Mouse (Mus musculus) forebrain, embryonic 11.5 days (tissue): ENCODE results near the gene Has1. TPM values are rescaled to one million over a fixed set of nuclear protein-coding genes. Genes with fewer than 3 reads are reported as not detected.

Source experiments
- microRNA counts: library from miRNA; unstranded; fragments of <30 nt; microRNA quantifications from one replicate; lab custom pipeline; 2015
- microRNA-seq: library from miRNA; unstranded; fragments of <30 nt; microRNA quantifications from one replicate; pipeline ENCODE4, GENCODE M21; 2016; ENCODE audit not compliant: insufficient number of aligned reads
- polyA plus RNA-seq: library from polyadenylated mRNA; unstranded; fragments of >200 nt; fragmentation: Nextera tagmentation; extraction: Ambion mirVana; gene quantifications from 2 replicates; pipeline ENCODE4 v1.2.1, GENCODE M21; 2014

Gene Has1
- polyA plus RNA-seq, 1 experiment from 2014 or later: 1.5 TPM

MicroRNAs encoded within 50 kb of the gene (microRNA counts, 519-probe panel; counts per million panel counts)
- microRNA mmu-let-7e (lab: Ali Mortazavi, UCI): 6,686 counts per million, percentile 91 among the panel's probes with 10 or more counts
- microRNA mmu-miR-125a-3p (lab: Ali Mortazavi, UCI): 3,774 counts per million, percentile 24 among the panel's probes with 10 or more counts
- microRNA mmu-miR-125a-5p (lab: Ali Mortazavi, UCI): 7,518 counts per million, percentile 97 among the panel's probes with 10 or more counts
- microRNA mmu-miR-99b (lab: Ali Mortazavi, UCI): 6,634 counts per million, percentile 90 among the panel's probes with 10 or more counts

Small RNAs within 50 kb of the gene (microRNA-seq; reads per million reads assigned to microRNA genes)
- gene Gm25927 (not detected), gene Mir125a (7,230 reads per million, percentile 88 among the genes with 10 or more reads in this experiment), gene Mir99b (38,325 reads per million, percentile 99 among the genes with 10 or more reads in this experiment), gene Mirlet7e (not detected)

Other genes with a start within 250 kb of the Has1 start
- gene Lnpep, start 230.2 kb downstream of the Has1 start, polyA plus RNA-seq: 7.0 and 8.5 TPM in 2 replicates
- not detected in 2 replicates for gene Vmn2r90, start 151.5 kb downstream of the Has1 start, polyA plus RNA-seq
- 38.3 and 43.0 TPM in 2 replicates for gene Spaca6, start 28.0 kb downstream of the Has1 start, polyA plus RNA-seq
- gene Fpr1, start 28.7 kb upstream of the Has1 start, polyA plus RNA-seq: 0.20 TPM in 1 of 2 replicates, not detected in the other
- not detected in 2 replicates for gene Fpr2, start 32.6 kb upstream of the Has1 start, polyA plus RNA-seq
- gene Fpr3, start 32.6 kb upstream of the Has1 start, polyA plus RNA-seq: not detected in 2 replicates
- gene Fpr-rs4, start 166.5 kb upstream of the Has1 start, polyA plus RNA-seq: not detected in 2 replicates
- not detected in 2 replicates for gene Vmn2r124, start 194.2 kb upstream of the Has1 start, polyA plus RNA-seq
- not detected in 2 replicates for gene Vmn2r91, start 229.8 kb upstream of the Has1 start, polyA plus RNA-seq